Mouse (Mus musculus): Measurements from ENCODE around the gene Tmem196. TPM values are rescaled to one million over a fixed set of nuclear protein-coding genes. Genes with fewer than 3 reads are reported as not detected.

The Tmem196 gene
- not detected for polyA plus RNA-seq (2017; shearing (Covaris generic))

DNA sequence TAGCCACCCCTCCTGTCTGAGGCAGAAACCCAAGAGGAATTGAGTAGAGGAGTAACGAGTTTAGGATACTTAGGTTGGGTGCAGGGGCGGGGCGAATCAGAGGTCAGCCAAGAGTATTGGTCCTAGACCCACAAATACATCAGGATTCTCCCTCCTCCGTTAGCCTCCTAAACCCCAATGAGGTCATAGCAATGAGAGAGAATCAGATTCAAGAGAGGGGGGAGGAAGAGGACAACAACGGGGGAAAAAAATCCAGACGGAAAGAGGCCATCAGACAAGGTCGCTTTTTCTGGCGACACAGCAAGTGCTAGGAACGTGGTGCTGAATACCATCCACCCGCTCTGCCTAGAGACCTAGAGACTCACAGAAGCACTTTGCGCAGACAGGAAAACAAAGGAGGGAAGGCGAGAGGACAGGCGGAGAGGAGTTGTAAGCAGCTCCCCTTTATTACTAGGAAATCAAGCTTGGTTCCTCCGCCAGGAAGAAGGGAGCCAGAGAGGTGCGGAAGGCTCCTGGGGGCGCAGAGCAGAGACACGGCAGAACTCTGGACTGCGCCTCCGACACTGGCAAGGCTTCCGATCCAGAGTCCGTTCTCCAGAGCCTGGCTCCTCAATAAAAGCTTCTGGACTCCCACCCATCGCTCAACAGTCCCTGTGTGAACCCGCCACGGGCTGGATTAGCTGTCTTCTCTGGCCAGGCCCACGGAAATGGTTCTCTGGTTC, at the start of gene Tmem196:
Gene Tmem196, plus strand, starts transcription at position 234 of the 722 bp plus-strand sequence.

